Mouse (Mus musculus): Measurements from ENCODE around the gene Gsta4.
"Not testable (repeated sequence)": the region's sequence is repeated elsewhere in the genome, so short reads cannot be mapped to it uniquely, and the experiment has no call there.

The Gsta4 gene

DNA sequence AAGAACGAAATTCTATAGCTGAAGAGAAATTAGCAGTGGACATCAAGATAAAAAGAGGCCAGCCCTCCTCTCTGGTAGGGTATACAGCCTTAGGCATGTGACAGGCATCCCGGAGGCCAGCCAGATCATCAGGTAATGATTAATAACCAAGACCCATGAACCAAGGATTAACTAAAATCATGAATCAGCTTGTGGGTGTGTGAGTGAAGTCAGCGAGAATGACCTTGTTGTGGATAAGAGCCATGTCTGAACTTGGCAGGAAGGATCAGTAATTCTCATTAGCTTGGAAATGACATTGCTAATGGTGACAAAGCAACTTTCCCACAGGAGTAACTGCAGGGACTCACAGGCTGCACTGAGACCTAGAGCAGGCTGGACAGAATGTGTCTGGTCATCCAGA is 47.1 kb downstream of the Gsta4 start:
- not testable (repeated sequence) for DNase-seq (ENCODE audit: low read depth, low spot score)

DNA sequence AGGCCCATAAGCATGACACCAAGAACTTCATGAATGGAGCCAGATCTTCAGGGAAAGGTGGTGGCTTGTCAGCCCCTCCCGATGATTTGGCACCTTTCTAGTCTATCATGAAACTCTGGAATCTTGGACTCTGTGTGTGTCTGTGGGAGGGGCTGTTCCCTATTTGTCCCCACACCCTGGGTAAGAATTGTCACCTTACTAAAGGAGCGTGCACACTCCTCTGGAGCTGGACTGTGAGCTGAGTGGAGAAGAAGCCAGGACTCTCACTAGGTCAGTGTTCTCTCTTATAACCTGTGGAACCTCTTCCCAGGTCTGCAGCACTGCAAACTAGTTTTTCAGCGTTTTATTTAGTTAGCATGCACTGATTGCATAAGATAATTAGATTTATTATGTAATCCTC is 47.9 kb downstream of the Gsta4 start, which contains the start of gene Gsta1:
Gsta1 (plus strand) TSS at position 196 of the 400 bp plus-strand sequence.
- not testable (repeated sequence) for DNase-seq (ENCODE audit: low read depth, low spot score)

DNA sequence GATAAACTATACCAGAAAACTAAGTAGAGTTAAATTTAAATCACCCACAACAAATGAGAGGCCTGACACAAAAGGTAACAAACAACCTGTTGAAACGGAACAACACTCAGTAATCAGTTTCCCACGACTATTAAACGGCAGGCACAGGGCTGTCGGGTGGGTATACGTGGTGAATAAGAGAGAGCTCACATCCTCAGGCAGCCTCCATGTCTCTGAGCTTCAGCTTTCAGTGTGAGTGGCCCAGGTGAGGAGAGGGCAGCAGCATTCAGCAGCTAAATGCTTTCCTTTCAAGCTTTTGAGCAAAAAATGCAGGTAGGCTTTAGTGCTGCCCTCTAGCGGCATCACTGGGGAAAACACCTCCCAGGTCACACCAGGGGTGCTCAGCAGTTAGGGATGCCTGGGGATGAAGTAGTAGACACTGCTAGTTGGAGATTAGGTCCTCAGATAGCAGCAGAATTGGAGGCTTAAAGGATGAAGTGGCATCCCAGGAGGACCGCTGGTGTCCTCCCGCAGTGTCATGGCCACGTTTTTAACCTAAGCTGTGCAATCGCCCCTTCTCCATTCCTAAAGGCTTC is 50.6 kb downstream of the Gsta4 start:
- DNase-seq (ENCODE audit: low read depth, low spot score), result not testable (repeated sequence)

- DNase-seq (ENCODE audit: low read depth, low spot score), result not testable (repeated sequence)
Measured at GRCm38 (mm10) chr9:78255683-78256470, 73.3 kb downstream of the Gsta4 start.

DNA sequence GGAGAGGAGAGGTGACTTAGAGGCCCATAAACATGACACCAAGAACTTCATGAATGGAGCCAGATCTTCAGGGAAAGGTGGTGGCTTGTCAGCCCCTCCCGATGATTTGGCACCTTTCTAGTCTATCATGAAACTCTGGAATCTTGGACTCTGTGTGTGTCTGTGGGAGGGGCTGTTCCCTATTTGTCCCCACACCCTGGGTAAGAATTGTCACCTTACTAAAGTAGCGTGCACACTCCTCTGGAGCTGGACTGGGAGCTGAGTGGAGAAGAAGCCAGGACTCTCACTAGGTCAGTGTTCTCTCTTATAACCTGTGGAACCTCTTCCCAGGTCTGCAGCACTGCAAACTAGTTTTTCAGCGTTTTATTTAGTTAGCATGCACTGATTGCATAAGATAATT is 74.3 kb downstream of the Gsta4 start, which contains the start of gene Gm3776:
Gm3776 (plus strand) TSS at position 216 of the 400 bp plus-strand sequence.
- not testable (repeated sequence) for DNase-seq (ENCODE audit: low read depth, low spot score)
